Mouse (Mus musculus): ENCODE data around the gene Lime1. TPM values are rescaled to one million over a fixed set of nuclear protein-coding genes. Genes with fewer than 3 reads are reported as not detected.

Gene Lime1
- polyA plus RNA-seq (2015; fragmentation: Nextera tagmentation; extraction: Ambion mirVana): 11.9 and 15.6 TPM in 2 replicates

DNA sequence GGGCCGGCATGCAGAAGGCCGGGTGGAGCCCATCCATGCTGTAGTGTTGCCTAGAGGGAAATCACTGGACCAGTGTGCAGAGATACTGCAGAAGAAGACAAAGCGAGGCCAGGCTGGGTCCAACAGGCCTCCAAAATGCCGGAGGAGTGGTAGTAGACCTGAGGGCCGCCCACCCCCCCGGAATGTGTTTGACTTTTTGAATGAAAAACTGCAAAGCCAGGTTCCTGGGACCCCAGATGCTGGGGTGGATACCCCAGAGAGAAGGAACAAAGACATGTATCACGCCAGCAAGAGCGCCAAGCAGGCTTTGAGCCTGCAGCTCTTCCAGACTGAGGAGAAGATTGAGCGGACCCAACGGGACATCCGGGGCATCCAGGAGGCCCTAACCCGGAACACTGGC is at the start of gene Lime1:
TSS of gene Lime1 (plus strand) at position 301 of the 400 bp plus-strand sequence.
- ATAC-seq (ENCODE audit: extremely low read depth, insufficient number of reproducible peaks, low FRiP score, low TSS enrichment): no peak
- 93% methylated on average over 12 of the region's 12 CpGs for WGBS
- peaks cover 67% of the 10 kb centered on the region for H3K36me3 ChIP-seq
- H3K4me1 ChIP-seq: peaks cover 5% of the 10 kb centered on the region; the same call in 1 of the 2 replicates
- no peaks in the 10 kb centered on the region for H3K27me3 ChIP-seq (replicated peaks)
- H3K9ac ChIP-seq: no peak within 1 kb of the TSS
- H3K4me3 ChIP-seq: no peak within 1 kb of the TSS
- no peak within 1 kb of the TSS for H3K27ac ChIP-seq (replicated peaks)
- H3K4me2 ChIP-seq: no peak within 1 kb of the TSS
- H3K9me3 ChIP-seq: no peaks in the 10 kb centered on the region

DNA sequence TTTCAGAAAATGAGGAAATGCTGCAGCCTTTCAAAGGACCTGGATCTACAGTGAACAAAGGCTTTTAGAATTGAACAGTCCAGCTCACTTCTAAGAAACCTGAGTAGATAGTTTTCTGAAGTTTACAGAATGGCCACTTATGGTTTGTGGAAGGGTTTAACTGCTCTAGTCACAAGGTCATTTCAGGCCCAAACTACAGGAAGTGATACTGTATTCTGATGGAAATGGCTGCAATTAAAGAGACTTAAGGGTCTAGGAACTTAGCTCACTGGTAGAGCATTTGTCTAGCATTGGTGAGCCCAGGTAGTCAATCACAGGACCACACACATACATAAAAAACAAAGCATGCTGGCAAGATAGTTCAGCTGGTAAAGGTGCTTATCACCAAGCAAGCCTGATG is 47.3 kb upstream of the Lime1 start:
- Histone ChIP-seq H3K4me1 (peaks cover 6% of the 10 kb centered on the region), H3K36me3 (peaks cover 92% of the 10 kb centered on the region), H3K4me3 (no peak overlapping the region), H3K27ac (replicated peaks) (no peak overlapping the region), H3K9me3 (no peaks in the 10 kb centered on the region), H3K9ac (no peak overlapping the region), H3K27me3 (replicated peaks) (no peaks in the 10 kb centered on the region), H3K4me2 (no peak overlapping the region)
- no peak for ATAC-seq (ENCODE audit: extremely low read depth, insufficient number of reproducible peaks, low FRiP score, low TSS enrichment)

DNA sequence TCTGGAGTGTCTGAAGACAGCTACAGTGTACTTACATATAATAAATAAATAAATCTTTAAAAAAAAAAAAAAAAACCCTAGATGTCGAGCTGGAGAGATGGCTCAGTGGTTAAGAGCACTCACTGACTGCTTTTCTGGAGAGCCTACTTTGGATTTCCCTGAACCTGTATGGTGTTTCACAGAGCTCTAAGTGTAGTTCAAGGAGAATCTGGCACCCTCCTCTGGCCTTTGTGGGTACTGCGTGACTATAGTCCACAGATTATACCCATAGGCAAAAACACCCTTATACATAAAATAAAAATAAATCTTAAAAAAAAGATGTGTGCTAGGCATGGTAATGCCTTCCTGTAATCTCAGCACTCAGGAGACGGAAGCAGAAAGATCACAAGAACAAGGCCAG is 45.9 kb upstream of the Lime1 start:
- Histone ChIP-seq H3K9me3 (no peaks in the 10 kb centered on the region), H3K4me3 (no peak overlapping the region), H3K4me1 (peaks cover 6% of the 10 kb centered on the region), H3K27me3 (replicated peaks) (no peaks in the 10 kb centered on the region), H3K4me2 (no peak overlapping the region), H3K9ac (no peak overlapping the region), H3K27ac (replicated peaks) (no peak overlapping the region), H3K36me3 (peaks cover 92% of the 10 kb centered on the region)
- WGBS: 60% methylated on average over 3 of the region's 3 CpGs
- ATAC-seq (ENCODE audit: extremely low read depth, insufficient number of reproducible peaks, low FRiP score, low TSS enrichment): no peak

DNA sequence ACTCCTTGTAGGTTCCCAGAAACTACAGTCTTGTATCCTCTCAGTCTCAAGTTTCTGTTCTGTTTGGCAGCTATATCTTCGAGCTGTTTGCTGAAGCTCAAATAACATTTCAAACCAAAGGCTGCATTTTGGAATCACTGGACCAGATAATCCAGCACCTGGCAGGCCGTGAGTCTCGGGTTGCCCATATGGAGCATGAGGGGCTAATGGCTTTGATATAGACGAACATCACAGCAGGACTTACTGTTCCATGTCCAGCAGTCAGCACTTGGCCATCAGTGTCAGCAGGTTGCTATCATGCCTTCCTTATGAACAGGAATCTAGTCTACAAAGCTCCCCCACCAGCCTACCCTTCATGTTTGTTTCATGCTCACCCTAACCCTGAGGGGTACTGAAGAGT is 39.5 kb upstream of the Lime1 start:
- no peak for ATAC-seq (ENCODE audit: extremely low read depth, insufficient number of reproducible peaks, low FRiP score, low TSS enrichment)
- WGBS: 90% methylated on average over 4 of the region's 4 CpGs
- Histone ChIP-seq H3K9me3 (no peaks in the 10 kb centered on the region), H3K27me3 (replicated peaks) (no peaks in the 10 kb centered on the region), H3K4me3 (no peak overlapping the region), H3K4me2 (no peak overlapping the region), H3K4me1 (peaks cover 16% of the 10 kb centered on the region), H3K9ac (no peak overlapping the region), H3K27ac (replicated peaks) (no peak overlapping the region), H3K36me3 (peaks cover 88% of the 10 kb centered on the region)

DNA sequence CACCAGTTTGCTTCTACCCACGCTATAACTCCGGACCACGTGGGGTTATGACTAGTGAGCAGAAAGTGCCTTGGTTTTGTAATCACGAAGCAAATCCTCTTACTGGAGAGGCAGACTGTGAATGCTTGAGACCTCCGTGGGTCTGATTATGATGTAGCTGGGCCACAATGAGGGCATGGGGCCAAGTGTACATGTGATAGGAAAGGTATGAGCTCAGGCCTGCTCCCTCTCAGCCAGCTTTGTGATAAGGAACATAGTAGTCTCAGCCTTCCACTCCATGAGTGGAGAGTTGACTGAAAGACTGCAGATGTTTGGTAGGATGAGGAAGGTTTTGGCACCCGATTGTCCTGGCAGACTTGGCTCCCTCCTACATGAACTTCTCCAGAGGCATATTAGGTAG is 37.1 kb upstream of the Lime1 start:
- H3K4me3 ChIP-seq: no peak overlapping the region

DNA sequence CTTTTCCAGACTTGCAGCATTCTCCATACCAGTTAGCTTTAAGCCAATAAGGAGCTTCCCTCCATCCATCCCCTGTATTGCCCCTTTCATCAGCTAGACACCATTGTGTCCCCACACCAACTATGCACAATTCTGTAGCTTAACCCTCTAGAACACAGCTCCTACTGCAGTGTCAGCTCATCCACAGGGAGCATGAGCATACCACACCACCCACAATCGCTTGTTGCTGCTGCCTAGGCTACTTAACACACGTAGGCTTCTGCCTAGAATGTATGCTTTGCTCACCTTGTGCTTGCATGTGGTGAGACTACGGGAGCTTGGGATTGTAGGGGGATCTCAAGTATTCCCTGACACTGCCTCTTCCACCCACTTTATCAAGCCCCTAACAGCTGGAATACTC is 23.1 kb upstream of the Lime1 start:
- 74% methylated on average over 3 of the region's 3 CpGs for WGBS
- H3K4me2 ChIP-seq: no peak overlapping the region
- peaks cover 100% of the 10 kb centered on the region for H3K36me3 ChIP-seq

More for the DNA sequence above, 37.1 kb upstream of the Lime1 start:
- H3K9ac ChIP-seq: no peak overlapping the region
- no peaks in the 10 kb centered on the region for H3K27me3 ChIP-seq (replicated peaks)
- peak overlapping the region; percentile 77 for H3K27ac ChIP-seq (replicated peaks)
- H3K9me3 ChIP-seq: no peaks in the 10 kb centered on the region
- H3K4me2 ChIP-seq: peak overlapping the region; percentile 24; the same call in 1 of the 2 replicates
- no peak for ATAC-seq (ENCODE audit: extremely low read depth, insufficient number of reproducible peaks, low FRiP score, low TSS enrichment)
- H3K4me1 ChIP-seq: peaks cover 16% of the 10 kb centered on the region
- WGBS: 45% methylated on average over 6 of the region's 6 CpGs
- peaks cover 83% of the 10 kb centered on the region for H3K36me3 ChIP-seq

DNA sequence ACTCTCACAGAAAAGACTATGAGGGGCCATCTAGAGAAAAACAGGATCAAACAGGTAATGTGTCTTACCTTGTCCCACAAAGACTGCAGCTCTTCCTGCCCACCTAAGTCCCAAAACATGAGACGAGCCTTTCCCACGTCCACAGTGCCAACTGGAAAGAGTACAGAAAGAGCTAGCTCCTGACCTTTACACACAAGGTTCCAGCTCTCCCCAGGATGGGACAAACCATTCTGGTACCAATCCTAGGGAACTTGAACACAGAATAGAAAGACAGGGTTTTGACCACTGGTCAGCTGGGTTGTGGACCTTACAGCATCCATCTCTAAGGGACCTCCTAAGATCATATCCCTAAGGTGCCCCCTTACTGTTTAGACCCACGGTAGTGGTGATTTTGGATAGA is 15.9 kb upstream of the Lime1 start:
- H3K4me3 ChIP-seq: peak overlapping the region; percentile 70
- H3K27me3 ChIP-seq (replicated peaks): no peaks in the 10 kb centered on the region
- WGBS: 79% methylated on average over 3 of the region's 3 CpGs
- no peak for ATAC-seq (ENCODE audit: extremely low read depth, insufficient number of reproducible peaks, low FRiP score, low TSS enrichment)
- no peak overlapping the region for H3K27ac ChIP-seq (replicated peaks)
- peaks cover 34% of the 10 kb centered on the region for H3K4me1 ChIP-seq
- peak overlapping the region; percentile 86 for H3K9ac ChIP-seq
- H3K36me3 ChIP-seq: peaks cover 60% of the 10 kb centered on the region
- peak overlapping the region; percentile 95 for H3K4me2 ChIP-seq
- no peaks in the 10 kb centered on the region for H3K9me3 ChIP-seq

More for the DNA sequence above, 23.1 kb upstream of the Lime1 start:
- Histone ChIP-seq H3K9me3 (no peaks in the 10 kb centered on the region), H3K4me1 (no peaks in the 10 kb centered on the region), H3K9ac (no peak overlapping the region), H3K27me3 (replicated peaks) (no peaks in the 10 kb centered on the region), H3K27ac (replicated peaks) (no peak overlapping the region), H3K4me3 (no peak overlapping the region)
- no peak for ATAC-seq (ENCODE audit: extremely low read depth, insufficient number of reproducible peaks, low FRiP score, low TSS enrichment)

DNA sequence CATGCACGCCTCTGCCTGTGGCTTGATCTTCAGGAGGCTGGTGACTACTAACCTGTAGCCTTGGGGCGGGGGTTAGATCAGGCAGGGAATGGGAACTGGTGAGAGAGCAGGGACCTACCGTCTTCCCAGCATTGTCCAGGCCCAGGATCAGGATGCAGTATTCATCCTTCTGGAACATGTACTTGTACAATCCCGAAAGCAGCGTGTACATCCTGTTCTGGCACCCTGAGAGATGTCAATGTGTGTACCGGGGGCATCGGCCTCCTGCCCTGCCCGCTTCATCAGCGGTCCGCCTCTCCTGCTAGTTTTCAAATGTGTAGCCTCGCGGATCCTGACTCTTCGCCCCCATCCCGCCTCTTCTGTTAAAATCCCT is 15.4 kb upstream of the Lime1 start:
- Histone ChIP-seq H3K9ac (peak overlapping the region; percentile 86), H3K4me1 (peaks cover 34% of the 10 kb centered on the region), H3K4me2 (peak overlapping the region; percentile 95), H3K36me3 (peaks cover 60% of the 10 kb centered on the region), H3K27ac (replicated peaks) (peak overlapping the region; percentile 90), H3K27me3 (replicated peaks) (no peaks in the 10 kb centered on the region), H3K4me3 (peak overlapping the region; percentile 70), H3K9me3 (no peaks in the 10 kb centered on the region)
- no peak for ATAC-seq (ENCODE audit: extremely low read depth, insufficient number of reproducible peaks, low FRiP score, low TSS enrichment)
- WGBS: 8% methylated on average over 14 of the region's 14 CpGs

DNA sequence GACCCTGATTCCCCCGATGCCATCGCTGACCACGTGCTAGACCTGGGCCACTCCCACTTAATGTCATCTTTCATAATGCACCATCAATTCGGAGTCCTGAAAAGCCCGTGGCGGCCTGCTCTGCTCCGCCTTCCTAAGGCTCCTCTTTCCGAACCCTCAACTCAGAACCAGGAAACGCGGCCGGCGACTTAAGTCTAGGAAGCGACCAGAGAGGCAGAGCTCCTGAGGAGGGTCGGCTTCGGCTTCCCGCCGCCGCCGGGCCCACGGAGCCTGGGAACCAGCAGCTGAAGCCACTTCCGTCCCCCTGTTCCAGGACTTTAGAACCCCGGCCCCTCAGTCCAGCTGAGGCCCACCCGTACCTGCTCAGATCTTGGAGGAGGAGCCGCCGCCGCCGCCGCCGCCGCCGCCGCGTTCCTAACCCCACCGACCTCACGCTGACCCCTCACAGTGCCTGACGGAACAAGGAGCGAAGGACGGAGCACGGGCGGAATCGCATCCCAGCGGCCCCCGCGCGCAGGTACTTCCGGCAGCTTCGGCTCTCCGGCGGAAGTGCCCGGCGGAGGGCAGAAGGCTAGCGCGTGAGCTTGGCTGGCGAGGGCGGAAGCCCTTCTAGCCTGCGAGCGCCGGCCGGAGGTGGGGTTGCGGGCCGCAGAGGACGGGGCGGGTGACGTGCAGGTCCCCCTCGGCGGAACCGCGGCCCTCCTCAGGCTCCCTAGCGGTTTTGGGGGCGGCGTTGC is 14.8 kb upstream of the Lime1 start, which contains the start of the genes Zgpat and Arfrp1:
TSS of gene Zgpat (plus strand) at position 69 of the 737 bp plus-strand sequence.
TSS of gene Arfrp1 (minus strand) at position 545 of the 737 bp plus-strand sequence.
- Histone ChIP-seq H3K4me1 (peaks cover 34% of the 10 kb centered on the region), H3K9me3 (no peaks in the 10 kb centered on the region), H3K27me3 (replicated peaks) (no peaks in the 10 kb centered on the region), H3K4me2 (peak within 1 kb of the TSS; percentile 95), H3K27ac (replicated peaks) (peak within 1 kb of the TSS; percentile 90), H3K9ac (peak within 1 kb of the TSS; percentile 86), H3K36me3 (peaks cover 60% of the 10 kb centered on the region), H3K4me3 (peak within 1 kb of the TSS; percentile 70)
- WGBS: 1% methylated on average over 71 of the region's 71 CpGs
- ATAC-seq (ENCODE audit: extremely low read depth, insufficient number of reproducible peaks, low FRiP score, low TSS enrichment): peak; percentile 87

DNA sequence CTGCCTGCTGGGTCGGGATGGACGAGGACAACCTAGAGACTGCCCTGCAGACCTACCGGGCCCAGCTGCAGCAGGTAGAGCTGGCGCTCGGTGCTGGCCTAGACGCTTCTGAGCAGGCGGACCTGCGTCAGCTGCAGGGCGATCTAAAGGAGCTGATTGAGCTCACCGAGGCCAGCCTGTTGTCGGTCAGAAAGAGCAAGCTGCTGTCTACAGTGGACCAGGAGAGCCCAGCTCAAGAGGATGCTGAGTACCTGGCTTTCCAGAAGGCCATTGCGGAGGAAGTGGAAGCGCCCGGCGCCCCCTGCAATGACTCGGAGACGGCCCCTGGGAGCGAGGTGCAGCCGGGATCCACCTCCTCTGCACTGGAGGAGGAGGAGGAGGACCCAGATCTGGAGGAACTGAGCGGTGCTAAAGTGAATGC is 14.2 kb upstream of the Lime1 start:
- Histone ChIP-seq H3K4me2 (peak overlapping the region; percentile 95), H3K9ac (peak overlapping the region; percentile 86), H3K27me3 (replicated peaks) (no peaks in the 10 kb centered on the region), H3K4me3 (peak overlapping the region; percentile 70), H3K4me1 (peaks cover 34% of the 10 kb centered on the region), H3K36me3 (peaks cover 60% of the 10 kb centered on the region), H3K27ac (replicated peaks) (peak overlapping the region; percentile 90), H3K9me3 (no peaks in the 10 kb centered on the region)
- ATAC-seq (ENCODE audit: extremely low read depth, insufficient number of reproducible peaks, low FRiP score, low TSS enrichment): peak; percentile 56
- 0% methylated on average over 20 of the region's 20 CpGs for WGBS

DNA sequence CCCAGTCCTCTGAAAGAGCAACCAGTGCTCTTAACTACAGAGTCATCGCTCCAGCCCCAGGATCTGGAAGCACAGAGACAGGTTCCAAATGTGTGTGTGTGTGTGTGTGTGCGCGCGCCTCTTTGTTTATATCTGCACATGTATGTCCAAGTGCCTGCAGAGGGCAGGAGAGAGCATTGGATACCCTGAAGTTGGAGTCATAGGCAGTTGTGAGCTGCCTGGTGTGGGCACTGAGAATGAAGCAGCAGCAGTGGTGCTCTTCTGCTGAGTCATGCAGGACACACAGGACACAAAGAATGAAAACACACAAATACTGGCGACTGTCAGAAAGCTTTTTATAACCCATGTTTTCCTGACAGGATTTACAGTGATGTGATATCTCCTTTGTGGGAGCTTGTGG is 9.9 kb upstream of the Lime1 start:
- no peak overlapping the region for H3K9ac ChIP-seq
- no peak for ATAC-seq (ENCODE audit: extremely low read depth, insufficient number of reproducible peaks, low FRiP score, low TSS enrichment)
- no peak overlapping the region for H3K4me2 ChIP-seq
- WGBS: 94% methylated on average over 5 of the region's 5 CpGs
- no peaks in the 10 kb centered on the region for H3K9me3 ChIP-seq
- H3K4me3 ChIP-seq: no peak overlapping the region
- no peaks in the 10 kb centered on the region for H3K27me3 ChIP-seq (replicated peaks)
- H3K36me3 ChIP-seq: peaks cover 38% of the 10 kb centered on the region
- H3K27ac ChIP-seq (replicated peaks): no peak overlapping the region
- peaks cover 24% of the 10 kb centered on the region for H3K4me1 ChIP-seq

DNA sequence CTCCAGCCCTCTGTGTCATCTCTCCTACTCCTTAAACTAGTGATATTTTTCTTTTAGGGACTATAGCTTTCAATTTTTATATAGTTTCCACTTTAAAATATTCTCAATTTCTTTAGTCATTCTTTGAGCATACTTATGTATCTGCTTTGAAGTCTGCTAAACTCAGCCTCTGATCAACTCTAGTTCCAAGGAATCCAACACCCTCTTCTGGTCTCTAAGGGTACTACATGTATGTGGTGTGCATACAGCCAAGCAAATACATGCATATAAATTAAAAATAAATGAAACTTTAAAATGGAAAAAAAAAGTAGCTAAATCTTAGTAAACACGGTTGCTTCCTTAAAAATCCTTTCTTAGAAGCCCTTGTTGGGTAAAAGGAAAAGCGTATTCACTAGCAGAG is 4.1 kb upstream of the Lime1 start:
- no peaks in the 10 kb centered on the region for H3K27me3 ChIP-seq (replicated peaks)
- WGBS: 86% methylated on average over 2 of the region's 2 CpGs
- peaks cover 39% of the 10 kb centered on the region for H3K36me3 ChIP-seq

More for the DNA sequence above, 4.1 kb upstream of the Lime1 start:
- H3K27ac ChIP-seq (replicated peaks): no peak overlapping the region
- no peak overlapping the region for H3K4me2 ChIP-seq
- H3K4me3 ChIP-seq: no peak overlapping the region
- ATAC-seq (ENCODE audit: extremely low read depth, insufficient number of reproducible peaks, low FRiP score, low TSS enrichment): no peak
- peaks cover 3% of the 10 kb centered on the region; the same call in 1 of the 2 replicates for H3K4me1 ChIP-seq
- H3K9ac ChIP-seq: no peak overlapping the region
- H3K9me3 ChIP-seq: no peaks in the 10 kb centered on the region
